Mouse (Mus musculus): ENCODE measurements around the gene Ghr.

- TF ChIP-seq POLR2A (IDR thresholded peaks at IDR 0.05; ENCODE audit: borderline replicate concordance, extremely low read depth, insufficient read depth, insufficient read length, poor library complexity, severe bottlenecking), result no peak
- no peak for TF ChIP-seq CTCF (IDR thresholded peaks at IDR 0.05; ENCODE audit: borderline replicate concordance, extremely low read depth, insufficient read depth, insufficient read length)
Measured at GRCm38 (mm10) chr15:3469230-3469629, 114.1 kb downstream of the Ghr start.

All from brain, embryonic 14.5 days (tissue).